Mouse (Mus musculus) frontal cortex, postnatal 10 days (tissue): Measurements from ENCODE around the gene Prkca.

ENCODE experiments used
- DNase-seq, 2 experiments: peaks; one replicate each; pipeline ENCODE4 v3.0.0; 2022; ENCODE audit warnings: low spot score in 2 of 2, mixed read lengths in 1 of 2

The Prkca gene

DNA sequence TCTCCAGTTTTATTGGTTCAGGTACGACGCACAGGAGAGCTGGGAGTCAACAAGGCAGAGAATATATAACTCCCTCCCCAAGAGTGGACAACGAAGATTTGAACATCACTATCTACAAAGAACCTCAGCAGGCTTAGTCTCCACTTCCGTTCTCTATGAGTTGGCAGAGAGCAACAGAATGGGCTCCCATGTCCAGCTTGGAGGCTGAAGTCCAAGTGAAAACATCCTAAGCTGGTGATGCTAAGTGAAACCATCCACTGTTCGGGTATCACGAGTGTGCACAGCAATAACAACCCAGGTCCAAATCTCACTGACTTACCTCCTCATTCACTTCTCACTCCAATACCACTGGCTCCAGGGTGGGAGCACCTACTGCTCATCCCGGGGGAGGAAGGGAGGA, 276.6 kb downstream of the Prkca start:
- no peak for DNase-seq

DNA sequence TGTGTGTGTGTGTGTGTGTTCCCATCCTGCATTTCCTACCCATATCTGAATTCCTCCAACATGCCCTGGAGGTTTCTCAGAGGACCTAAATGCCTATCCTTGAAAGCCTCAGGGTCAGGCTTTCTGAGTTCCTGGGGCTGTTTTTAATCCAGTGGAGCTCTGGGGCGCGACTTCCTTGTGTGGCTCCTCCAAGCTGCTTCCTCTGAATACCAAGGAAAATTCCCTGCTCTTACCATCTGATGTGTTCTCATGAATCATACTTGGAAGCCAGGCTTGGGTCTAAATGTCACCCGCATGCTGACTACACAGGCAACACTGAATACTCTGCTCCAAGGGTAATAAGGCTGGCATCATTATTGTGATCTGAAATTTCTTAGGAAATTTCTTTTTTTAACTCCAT, 279.3 kb downstream of the Prkca start:
- DNase-seq: no peak

DNA sequence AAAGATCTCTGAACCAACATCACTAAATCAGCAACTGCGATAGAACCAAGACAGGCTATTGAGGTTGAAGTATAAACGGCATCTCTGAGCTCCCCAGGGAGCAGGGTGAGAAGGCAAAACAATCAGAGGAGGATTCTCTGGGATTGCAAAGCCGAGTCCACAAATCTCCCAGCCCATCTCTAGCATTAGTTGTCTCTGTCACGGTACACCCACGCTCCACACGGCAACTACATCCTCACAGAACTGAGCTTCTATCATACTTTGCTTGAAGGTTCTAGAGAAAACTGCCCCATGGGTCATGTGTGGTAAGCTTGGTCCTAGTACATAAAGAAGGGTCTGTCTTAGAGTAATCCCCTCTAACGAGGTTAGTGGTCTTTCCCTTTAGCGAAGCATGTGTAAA, 280.6 kb downstream of the Prkca start:
- no peak for DNase-seq

DNA sequence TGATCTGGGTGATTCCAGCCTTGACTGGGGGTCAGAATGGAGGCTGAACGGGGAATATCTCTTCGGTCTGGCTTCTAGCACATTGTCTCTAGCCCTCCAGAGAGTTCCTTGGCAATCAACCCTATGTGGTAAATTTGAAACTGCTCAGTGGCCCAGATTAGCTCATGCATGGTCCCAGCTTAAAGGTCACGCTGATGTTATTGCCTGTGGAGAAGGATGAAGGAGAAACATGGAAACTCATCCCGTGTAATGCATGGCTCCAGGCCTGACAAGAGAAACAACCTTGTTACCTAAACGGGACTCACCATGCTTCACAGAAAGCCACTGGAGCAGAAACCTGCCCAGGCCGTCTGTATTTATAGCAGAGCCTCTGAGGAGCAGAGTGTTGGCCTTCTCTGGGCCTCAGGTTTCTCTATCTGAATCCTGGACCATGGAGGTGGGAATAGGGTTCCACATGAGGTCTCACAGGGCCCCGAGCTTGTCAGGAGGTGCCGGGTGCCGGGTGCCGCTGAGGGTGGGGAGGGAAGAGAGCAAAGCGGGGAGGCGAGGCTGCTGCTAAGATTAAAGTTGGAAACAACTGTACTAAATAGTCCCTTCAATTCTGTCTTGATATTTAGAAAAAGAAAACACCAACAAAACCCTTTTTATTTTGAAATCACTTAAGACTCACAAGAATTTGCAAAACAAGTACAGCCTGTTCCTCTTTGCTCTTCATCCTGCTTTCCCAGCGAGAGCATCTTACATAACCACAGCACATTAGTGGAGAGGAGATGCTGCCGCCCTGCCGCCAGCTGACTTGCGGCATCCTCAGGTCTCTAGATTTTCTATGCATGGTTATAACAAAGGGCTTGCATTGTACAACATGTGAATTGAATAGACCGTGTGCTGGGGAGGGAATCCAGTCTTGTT, 281.9 kb downstream of the Prkca start:
- no peak for DNase-seq

DNA sequence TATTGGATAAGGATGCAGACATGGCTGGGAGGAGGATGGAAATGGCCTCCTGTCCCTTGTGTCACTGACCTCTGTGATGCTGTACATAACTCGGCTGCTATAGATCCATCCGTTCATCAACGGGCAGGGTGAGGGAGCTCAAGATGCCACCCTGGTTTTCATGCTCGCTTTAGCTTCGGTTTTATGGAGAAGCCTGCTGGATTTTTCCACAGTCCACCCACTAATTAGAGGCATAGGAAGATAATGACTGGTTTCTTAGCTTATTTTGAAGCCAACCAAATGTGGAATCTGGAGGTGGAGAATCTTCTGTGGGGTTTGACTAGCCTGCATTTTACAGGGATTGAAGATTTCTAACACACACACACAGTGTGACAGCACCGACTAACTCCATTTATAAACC, 286.6 kb downstream of the Prkca start:
- no peak for DNase-seq

DNA sequence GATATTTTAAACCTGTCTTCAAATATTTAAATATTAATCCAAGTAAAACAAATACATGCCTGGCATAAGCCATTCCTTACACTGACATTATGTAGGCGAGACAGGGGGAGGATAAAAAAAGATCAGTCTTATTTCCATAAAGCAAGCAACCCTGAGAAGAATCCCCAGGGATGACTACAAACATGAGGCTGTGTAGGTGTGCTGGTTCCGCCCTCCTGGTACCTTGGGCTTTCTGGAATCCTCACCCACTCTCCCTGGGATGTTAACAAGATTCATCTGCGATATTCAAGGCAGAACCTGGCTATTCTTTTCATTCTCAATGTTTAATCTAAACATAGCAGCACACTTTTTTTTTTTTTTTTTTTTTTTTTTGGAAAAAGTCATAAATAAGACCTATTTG, 289.1 kb downstream of the Prkca start:
- DNase-seq: no peak

DNA sequence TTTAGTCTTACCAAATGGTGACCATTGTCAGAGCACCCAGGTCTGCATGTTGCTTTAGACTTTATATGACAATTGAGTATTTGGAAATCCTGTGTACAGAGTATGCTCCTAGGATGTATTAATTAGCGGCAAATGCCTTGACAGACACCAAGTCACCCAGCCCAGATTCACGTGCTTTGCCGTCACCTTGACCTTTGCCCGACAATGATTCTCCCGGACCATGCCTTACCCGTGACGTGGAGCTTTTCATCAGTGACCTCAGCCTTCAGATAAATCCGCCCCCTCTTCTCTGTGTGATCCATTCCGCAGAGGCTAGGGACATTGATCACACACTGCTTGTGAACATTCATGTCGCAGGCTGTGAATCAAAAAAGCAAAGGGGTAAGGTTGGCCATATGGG, 290.0 kb downstream of the Prkca start:
- no peak for DNase-seq

DNA sequence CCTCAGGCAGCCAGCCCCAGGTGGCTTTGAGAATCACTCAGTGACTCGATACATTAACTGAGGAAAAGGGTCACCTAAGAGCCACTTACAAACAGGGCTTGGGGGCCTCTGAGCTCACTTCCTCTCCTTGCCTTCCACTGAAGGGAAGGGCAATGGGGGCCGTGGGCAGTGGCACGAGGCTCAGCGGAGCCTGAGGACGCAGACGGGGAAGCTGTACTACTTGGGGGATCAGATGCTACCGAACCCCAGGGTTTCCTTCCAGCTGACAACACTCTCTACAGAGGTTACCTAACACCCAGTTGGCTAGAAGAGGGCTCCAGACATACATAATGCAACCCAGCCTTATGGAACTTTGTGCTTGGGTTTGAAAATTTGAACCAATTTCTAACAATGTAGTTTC, 302.1 kb downstream of the Prkca start:
- DNase-seq: no peak

DNA sequence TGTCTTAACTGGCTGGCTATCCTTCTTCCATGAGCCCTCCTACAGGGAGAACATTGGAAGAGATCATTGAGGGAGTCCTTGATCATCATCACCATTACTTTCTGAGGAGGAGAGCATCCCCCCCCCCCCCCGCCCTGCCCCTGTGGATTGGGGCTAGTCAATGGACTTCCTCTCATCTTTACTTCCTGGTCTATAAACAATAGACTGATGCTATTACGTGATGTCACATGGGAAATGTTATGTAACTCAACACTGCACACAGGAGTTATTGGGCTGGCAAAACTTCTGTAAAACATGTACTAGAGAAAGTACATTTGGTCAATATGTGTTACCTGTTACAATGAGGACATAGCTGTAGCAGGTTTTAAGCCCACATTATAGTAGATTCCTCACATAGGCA, 302.9 kb downstream of the Prkca start:
- DNase-seq: no peak

DNA sequence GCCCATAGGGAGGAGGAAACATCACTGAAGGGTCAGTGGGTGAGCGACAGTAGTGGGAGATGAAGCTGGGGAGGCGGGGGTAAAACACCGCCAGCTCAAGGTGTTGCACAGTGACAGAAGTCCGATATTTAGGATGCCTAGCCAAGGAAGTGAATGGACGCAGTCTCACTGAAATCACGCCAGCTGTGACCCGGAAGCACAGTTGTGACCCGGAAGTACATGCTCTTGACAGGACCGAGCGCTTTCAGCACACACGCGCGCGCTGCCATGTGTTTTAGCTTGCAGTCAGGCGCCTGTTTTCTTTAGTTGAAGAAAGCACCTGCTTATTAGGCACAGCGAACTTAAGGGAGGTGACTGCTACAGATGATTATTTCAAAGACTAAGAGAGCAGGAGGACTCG, 304.0 kb downstream of the Prkca start:
- no peak for DNase-seq

DNA sequence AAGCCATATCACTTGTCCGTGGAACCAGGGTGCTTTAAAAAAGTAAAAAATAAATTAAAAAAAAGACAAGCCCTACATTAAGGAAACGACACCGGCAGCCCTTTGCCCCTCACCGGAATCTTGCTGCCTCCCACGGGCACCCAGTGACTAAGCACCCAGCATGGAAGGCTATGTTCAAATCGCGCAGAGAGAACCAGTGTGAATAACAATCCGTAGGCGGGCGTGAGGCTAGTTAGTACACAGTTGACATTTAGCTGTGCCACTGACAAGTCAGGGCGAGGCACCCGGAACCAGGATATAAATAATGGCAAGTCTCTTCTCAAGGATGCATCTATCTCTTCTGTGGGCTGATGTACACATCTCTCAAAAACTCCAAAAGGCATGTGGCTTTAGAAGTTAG, 304.7 kb downstream of the Prkca start:
- DNase-seq: no peak

DNA sequence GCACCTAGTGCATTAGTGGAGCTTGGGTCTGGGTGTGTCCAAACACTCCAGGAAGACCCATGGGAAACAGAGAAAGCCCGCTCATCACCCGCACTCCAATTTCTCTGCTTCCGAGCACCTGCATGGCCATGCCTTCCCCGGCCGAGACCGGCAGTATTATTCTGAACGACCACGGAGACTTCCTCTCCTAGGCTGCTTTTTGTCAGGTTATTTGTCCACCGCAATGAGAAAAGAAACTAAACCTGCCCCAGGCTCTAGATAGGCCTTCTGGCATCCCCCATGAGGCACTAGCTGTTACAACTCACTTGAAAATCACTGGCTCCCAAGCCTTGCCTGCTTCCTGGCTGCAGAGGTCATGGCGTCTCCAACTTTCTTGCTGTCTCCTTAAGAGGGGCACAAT, 307.4 kb downstream of the Prkca start:
- no peak for DNase-seq

DNA sequence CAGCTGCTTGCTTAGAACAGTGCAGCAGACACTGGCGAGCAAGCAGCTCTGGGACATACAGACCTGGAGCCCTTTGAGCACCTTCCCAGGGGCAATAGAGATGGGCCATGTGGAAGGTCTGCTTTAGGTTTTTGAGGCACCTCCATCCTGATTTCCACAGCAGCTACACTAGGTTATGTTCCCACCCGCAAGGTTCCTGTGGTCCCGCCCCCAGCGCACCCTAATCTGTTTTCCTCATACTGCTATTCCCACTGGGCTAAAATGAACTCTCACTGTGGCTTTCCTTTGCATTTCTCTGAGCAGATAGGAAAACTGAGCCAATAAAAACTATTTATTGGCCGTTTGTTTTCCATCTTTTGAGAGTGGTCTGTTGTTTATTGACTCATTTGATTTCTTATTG, 308.0 kb downstream of the Prkca start:
- DNase-seq: no peak

DNA sequence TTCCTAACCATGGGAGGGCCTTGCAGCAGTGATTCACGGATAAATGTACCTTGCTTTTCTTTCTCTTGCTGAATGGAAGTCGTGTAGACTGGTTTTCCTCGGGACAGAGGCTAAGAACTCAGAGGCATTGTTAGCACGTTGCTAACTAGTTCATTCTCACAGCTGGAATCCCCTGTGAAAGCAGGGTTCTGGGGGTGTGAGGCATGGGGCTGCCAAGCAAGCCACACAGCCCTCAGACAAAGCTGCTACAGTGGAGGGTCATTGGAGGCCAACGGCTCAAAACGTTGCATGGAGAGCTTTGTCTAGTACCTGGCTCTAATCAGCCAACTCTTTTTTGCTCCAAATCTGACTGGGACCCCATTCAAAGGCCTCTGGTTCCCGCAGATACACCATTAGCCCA, 309.4 kb downstream of the Prkca start:
- no peak for DNase-seq

DNA sequence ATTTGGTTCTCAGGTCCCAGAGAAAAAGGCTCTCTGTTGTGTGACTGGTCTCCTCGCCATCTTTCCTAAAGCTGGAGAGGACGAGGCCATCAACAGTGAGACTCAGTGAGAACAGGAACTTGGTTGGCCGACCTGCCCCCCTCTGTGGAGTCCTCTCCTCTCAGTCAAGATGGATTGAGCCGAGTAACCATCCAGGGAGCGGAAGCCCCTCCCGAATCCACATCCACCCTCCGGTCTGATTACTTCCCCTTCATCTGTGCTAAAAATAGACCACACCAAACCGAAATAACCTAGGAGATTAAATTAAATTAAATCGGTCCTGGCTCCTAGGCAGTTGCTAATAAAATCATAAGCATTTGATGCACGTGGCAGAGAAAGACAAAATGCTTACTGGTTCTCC, 311.2 kb downstream of the Prkca start:
- DNase-seq: no peak

DNA sequence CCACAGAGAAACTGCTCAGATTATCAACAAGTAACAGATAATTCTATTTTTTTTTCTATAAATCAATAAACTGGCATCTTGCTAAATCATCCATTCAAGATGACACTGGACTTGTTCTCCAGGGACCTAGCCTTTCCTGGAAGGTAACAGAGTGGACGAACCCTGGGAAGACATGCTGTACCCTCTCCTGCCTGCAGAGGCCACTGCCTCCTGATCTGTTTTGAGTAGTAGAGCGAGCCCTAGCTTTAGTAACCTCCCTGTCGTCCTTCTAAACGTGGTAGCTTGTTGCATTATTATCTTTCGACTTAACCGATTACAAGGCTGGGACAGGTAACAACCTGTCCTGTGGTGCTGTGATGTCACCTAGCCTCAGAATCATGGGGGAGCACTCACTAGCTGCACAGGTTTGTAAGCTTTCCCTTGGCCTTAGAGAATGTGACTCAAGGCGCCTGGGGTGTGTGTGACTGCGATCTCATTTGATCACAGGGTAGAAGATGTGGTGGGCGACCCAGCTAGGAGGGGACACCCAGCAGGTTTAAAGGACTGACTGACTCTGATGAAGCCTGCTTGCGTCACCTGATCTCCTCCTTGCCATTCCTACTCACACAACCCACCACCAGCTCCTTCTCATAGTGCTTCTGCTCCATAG, 312.6 kb downstream of the Prkca start:
- DNase-seq: peak; percentile 26 to 47

DNA sequence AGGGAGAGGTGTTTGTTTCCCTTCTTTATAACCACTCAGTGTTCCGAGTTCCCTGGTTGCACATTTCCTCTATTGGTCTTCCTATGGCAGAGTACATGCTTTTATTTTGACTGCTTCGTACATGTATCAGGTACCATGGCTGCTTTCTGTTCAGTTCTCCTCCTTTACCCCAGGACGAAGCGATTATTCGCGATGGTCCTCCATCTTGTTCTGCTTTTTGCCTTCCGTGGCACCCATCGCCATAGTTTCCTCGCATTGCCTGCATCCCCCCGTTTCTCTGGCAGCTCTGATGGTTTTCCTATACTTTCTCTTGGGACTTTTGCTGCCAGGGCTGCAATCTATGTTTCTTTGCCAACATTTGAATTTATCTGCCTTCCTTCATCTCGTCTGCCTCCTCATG, 314.4 kb downstream of the Prkca start:
- no peak for DNase-seq

DNA sequence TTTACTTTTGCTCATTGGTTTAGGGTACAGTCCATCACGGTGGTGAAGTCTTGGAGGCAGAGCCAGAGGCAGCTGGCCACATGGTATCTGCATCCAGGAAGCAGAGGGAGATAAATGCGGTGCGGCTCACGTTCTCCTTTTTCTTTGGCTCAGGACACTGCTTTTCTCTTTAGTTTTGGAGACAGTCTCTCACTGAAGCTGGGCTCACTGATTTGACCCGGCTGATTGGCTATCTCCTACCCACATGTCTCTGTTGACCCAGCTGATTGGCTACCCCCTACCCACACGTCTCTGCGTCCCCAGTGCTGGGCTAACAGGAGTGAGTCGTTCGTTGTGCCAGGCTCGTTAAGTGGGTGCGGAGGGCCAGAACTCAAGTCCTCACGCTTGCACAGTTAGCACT, 315.3 kb downstream of the Prkca start:
- no peak for DNase-seq

DNA sequence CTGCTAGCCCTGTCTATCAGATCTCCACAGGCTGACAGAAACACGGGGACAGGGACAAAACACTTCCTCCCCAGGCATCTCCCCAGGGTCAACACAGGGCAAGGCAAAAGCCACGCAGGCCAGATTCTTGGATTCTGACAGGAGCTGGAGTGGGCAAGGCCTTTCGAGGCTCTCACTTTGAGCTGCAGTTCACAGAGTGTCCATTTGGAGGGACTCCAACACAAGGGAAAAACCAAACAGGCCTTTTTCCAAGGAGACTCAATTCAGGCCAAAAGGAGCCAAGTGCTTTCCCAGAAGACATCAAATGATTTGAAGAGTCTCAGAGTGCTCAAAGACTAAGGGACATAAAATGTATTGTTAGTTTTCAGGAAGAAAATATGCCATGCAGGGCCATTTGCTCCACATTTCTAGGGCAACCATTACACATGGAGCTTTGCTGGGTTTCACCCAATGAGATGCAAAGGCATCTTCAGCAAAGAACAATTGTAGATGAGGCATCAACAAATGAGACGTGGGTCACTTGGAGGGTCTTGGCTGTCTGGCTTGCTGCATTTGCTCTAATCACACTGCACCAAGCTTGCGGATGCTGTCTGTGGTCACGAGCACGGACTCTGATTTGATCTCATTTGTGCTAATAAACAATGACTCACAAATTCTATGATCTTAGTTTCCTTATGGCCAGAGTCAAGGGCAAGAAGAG, 317.9 kb downstream of the Prkca start:
- peak in 1 of 2 experiments; percentile 48 for DNase-seq

DNA sequence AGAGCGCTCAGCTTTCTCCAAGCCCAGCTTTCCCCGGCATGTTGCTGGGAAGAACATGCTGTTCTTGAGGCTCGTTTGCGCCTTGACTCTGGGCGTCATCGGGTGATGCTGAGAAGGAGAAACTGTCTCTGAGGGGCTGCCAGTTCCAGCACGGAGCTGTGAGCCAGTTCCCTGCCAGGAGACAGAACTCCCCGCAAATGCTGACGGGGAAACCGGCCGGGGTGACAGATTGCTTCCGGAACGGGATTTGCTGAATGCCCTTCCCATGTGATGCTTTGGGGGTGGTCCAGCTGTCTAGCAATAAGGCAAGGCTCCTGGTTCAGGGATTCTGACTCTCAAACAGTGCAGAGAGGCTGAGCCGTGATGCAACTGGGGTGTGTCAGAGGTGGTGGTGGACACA, 320.5 kb downstream of the Prkca start:
- DNase-seq: peak; percentile 62 to 74

DNA sequence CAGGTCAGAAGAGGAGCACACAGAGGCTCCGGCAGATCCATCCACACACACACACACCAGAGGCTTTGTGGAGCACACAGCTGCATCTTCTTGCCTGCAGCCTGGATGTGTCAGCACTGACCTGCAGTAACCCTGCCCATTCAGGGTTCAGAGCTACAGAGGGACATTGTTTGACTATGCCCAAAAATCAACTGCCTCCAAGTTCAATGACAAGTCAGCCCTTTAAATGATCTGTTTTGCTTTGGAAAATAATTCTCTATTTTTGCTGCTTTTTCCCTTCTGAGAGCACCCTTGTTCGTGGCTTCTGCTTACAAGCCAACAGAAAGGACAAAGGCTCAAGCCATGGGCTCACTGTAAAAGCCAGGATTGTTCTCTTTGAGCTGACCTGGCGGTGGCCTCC, 322.8 kb downstream of the Prkca start:
- no peak for DNase-seq

DNA sequence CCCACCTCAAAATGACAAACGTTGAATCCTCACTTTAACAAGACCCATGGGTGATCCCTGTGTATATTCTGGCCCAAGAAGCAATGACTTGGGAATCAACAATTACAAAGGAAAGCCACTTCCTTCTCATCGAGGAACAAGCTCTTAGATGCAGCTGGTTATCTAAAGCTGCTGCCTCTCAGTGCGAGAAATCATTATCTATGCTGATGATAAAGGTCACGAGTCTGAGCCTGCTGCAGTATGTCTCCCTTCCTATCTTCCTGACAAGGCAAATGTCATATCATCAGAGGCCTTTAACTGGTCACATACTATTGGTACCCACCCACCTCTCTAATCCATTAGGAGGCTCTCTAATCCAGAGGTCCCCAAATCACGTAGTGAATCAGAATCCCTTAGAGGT, 328.4 kb downstream of the Prkca start:
- DNase-seq: no peak

DNA sequence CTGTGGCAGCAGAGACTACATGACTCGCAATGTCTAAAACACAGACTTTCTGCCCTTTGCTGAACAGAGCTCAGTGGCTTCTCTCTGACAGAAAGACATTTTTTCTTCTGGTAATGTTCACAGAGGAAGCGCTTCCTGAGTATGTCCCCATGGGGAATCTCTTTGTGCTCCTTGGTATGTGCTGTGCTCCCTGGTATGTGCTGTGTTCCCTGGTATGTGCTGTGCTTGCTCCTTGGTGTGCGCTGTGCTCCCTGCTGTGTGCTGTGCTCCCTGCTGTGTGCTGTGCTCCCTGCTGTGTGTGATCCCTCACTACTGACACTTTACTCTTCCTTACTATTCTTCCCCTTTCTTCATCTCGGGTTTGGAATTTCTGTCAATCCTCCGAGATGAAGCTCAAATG, 330.3 kb downstream of the Prkca start:
- DNase-seq: no peak
